Mouse (Mus musculus): ENCODE measurements around the gene Cog5.
A peak's percentile ranks its signal among the peaks of the same experiment; 100 is the strongest.

Gene Cog5

GRCm38 (mm10) chr12:31712233-31712632, 57.6 kb downstream of the Cog5 start:
- no peak for DNase-seq

GRCm38 (mm10) chr12:31712727-31713126, 58.1 kb downstream of the Cog5 start:
- DNase-seq = no peak

GRCm38 (mm10) chr12:31713600-31713999, 58.9 kb downstream of the Cog5 start, which contains the start of gene Gpr22:
TSS of gene Gpr22 (minus strand) at chr12:31713947.
- no peak for DNase-seq

GRCm38 (mm10) chr12:31714070-31714469, 59.4 kb downstream of the Cog5 start:
- DNase-seq = no peak

GRCm38 (mm10) chr12:31719586-31720275, 65.1 kb downstream of the Cog5 start:
- DNase-seq = no peak

GRCm38 (mm10) chr12:31724576-31724975, 69.9 kb downstream of the Cog5 start:
- DNase-seq = no peak

- DNase-seq = no peak
Observed at GRCm38 (mm10) chr12:31725511-31726275, 71.0 kb downstream of the Cog5 start.

GRCm38 (mm10) chr12:31726707-31727106, 72.0 kb downstream of the Cog5 start:
- DNase-seq = no peak

- no peak for DNase-seq
Observed at GRCm38 (mm10) chr12:31730126-31730525, 75.5 kb downstream of the Cog5 start.

- no peak for DNase-seq
Observed at GRCm38 (mm10) chr12:31734616-31735015, 79.9 kb downstream of the Cog5 start.

GRCm38 (mm10) chr12:31747301-31747700, 92.6 kb downstream of the Cog5 start:
- DNase-seq = no peak

GRCm38 (mm10) chr12:31749846-31750245, 95.2 kb downstream of the Cog5 start:
- no peak for DNase-seq

- no peak for DNase-seq
Observed at GRCm38 (mm10) chr12:31754465-31754864, 99.8 kb downstream of the Cog5 start.

- DNase-seq = peak in 1 of 2 experiments; percentile 7
Observed at GRCm38 (mm10) chr12:31755885-31756755, 101.5 kb downstream of the Cog5 start.

GRCm38 (mm10) chr12:31773612-31774011, 118.9 kb downstream of the Cog5 start:
- no peak for DNase-seq

- no peak for DNase-seq
Observed at GRCm38 (mm10) chr12:31784291-31784690, 129.6 kb downstream of the Cog5 start.

GRCm38 (mm10) chr12:31788530-31788929, 133.9 kb downstream of the Cog5 start:
- no peak for DNase-seq

- DNase-seq = no peak
Observed at GRCm38 (mm10) chr12:31806410-31807154, 151.9 kb downstream of the Cog5 start.

GRCm38 (mm10) chr12:31818051-31818461, 163.4 kb downstream of the Cog5 start:
- DNase-seq = no peak

- DNase-seq = no peak
Observed at GRCm38 (mm10) chr12:31819096-31819495, 164.4 kb downstream of the Cog5 start.

GRCm38 (mm10) chr12:31819520-31819919, 164.9 kb downstream of the Cog5 start:
- no peak for DNase-seq

- DNase-seq = no peak
Observed at GRCm38 (mm10) chr12:31823671-31824070, 169.0 kb downstream of the Cog5 start.

Data from thymus, adult 18-20 months (tissue).